Mouse (Mus musculus) heart, embryonic 11.5 days (tissue): Measurements from ENCODE around the gene Dnajc15. TPM values are rescaled to one million over a fixed set of nuclear protein-coding genes. Genes with fewer than 3 reads are reported as not detected.

Source experiments
- ATAC-seq: fragments of 200-750 bp; cut with Nextera tagmentation; replicated peaks from 2 replicates; pipeline ENCODE4 v1.8.0; 2017; ENCODE audit warnings: moderate library complexity; ENCODE audit not compliant: insufficient number of reproducible peaks, low FRiP score, low TSS enrichment
- H3K27ac ChIP-seq: fragments of 300-500 bp; sonication (generic); 2 replicates; pipeline ENCODE4 v1.5.1; 2014; ENCODE audit warnings: mild to moderate bottlenecking, low read depth, low read length
- H3K27me3 ChIP-seq: fragments of 300-500 bp; sonication (generic); 2 replicates; pipeline ENCODE4 v1.6.1; 2014; ENCODE audit warnings: mild to moderate bottlenecking, low read length, mixed read lengths; ENCODE audit not compliant: control insufficient read depth, insufficient read depth
- H3K36me3 ChIP-seq: fragments of 300-500 bp; sonication (generic); 2 replicates; pipeline ENCODE4 v1.6.1; 2014; ENCODE audit warnings: mild to moderate bottlenecking, low read length, moderate library complexity, mixed read lengths; ENCODE audit not compliant: control insufficient read depth, insufficient read depth
- H3K4me1 ChIP-seq: fragments of 300-500 bp; sonication (generic); 2 replicates; pipeline ENCODE4 v1.6.1; 2014; ENCODE audit warnings: low read length; ENCODE audit not compliant: control insufficient read depth, insufficient read depth
- H3K4me2 ChIP-seq: fragments of 300-500 bp; sonication (generic); 2 replicates; pipeline ENCODE4 v1.6.1; 2014; ENCODE audit warnings: mild to moderate bottlenecking, moderate library complexity
- H3K4me3 ChIP-seq: fragments of 300-500 bp; sonication (generic); 2 replicates; pipeline ENCODE4 v1.5.1; 2014; ENCODE audit warnings: low read depth, low read length
- H3K9ac ChIP-seq: fragments of 300-500 bp; sonication (generic); 2 replicates; pipeline ENCODE4 v1.6.1; 2014; ENCODE audit warnings: mild to moderate bottlenecking, low read depth, low read length, moderate library complexity
- H3K9me3 ChIP-seq: fragments of 300-500 bp; sonication (generic); replicated peaks from 2 replicates; pipeline ENCODE4 v1.6.1; 2016; ENCODE audit warnings: low read length; ENCODE audit not compliant: control insufficient read depth
- WGBS: fragments of 180-500 bp; shearing (Covaris S2); extraction: QIAGEN DNeasy Blood & Tissue Kit; methylation state at CpG from one replicate; pipeline ENCODE4 v1.1.7; 2014; ENCODE audit not compliant: insufficient replicate concordance; 5-methylcytosine and 5-hydroxymethylcytosine counted together
- polyA plus RNA-seq: library from polyadenylated mRNA; unstranded; fragments of >200 nt; fragmentation: Nextera tagmentation; extraction: Ambion mirVana; gene quantifications from 2 replicates; pipeline ENCODE4 v1.2.1, GENCODE M21; 2014

Gene Dnajc15
- polyA plus RNA-seq, 1 experiment from 2014 or later, result 146 TPM

- no peaks in the 10 kb centered on the region for H3K27me3 ChIP-seq
- no peaks in the 10 kb centered on the region for H3K4me1 ChIP-seq
- H3K4me2 ChIP-seq, result no peak overlapping the region
- no peak overlapping the region for H3K4me3 ChIP-seq
- H3K36me3 ChIP-seq, result no peaks in the 10 kb centered on the region
- no peak overlapping the region for H3K9ac ChIP-seq
- no peak overlapping the region for H3K27ac ChIP-seq
- no peak for ATAC-seq
- H3K9me3 ChIP-seq, result no peaks in the 10 kb centered on the region
- WGBS, result 79% methylated on average over 2 of the region's 2 CpGs
Measured at GRCm38 (mm10) chr14:77771626-77772025, 103.3 kb downstream of the Dnajc15 start.

Other genes with a start within 250 kb of the Dnajc15 start
- gene Epsti1, start 29.1 kb upstream of the Dnajc15 start, polyA plus RNA-seq, result 0.23 and 0.49 TPM in 2 replicates
- not detected in 2 replicates for gene Fam216b, start 213.9 kb upstream of the Dnajc15 start, polyA plus RNA-seq